14 mouse cellular contexts compared by ENCODE assay signal in the genomic region with DNA sequence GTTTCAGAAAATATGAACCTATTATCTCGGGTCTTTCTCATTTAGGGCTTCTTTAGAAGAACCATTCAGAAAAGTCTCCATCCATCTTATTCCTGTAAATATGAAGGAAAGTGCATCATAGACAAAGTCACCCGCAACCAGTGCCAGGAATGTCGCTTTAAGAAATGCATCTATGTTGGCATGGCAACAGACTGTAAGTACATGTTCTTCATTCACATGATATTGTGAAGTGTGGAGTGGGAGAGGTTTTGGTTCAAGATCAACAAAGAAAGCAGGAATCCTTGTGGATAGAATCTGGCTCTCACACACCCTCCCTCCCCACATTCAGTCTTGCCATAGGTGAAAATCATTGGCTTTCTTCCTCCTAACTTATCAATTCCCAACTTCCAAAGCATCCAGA.
"Had no signal": no experiment of that assay in that cellular context is flagged by ENCODE, and none has a peak within 500 bp of the region (broad histone marks: within the 10 kb centered on the region; RNA-seq: fewer than 3 reads in every experiment).

No protein-coding gene starts in this region.

- H3K4me2 ChIP-seq: intestine, embryonic 15.5 days; liver, embryonic 11.5 days; liver, embryonic 15.5 days; lung, embryonic 15.5 days; neural tube, embryonic 12.5 days had no signal

- H3K4me1 ChIP-seq: intestine, embryonic 15.5 days; limb, embryonic 10.5 days; liver, embryonic 15.5 days; lung, embryonic 15.5 days; neural tube, embryonic 12.5 days had no signal

- H3K27ac ChIP-seq: intestine, embryonic 15.5 days; layer of hippocampus, adult 2 months; limb, embryonic 10.5 days; liver, embryonic 15.5 days; lung, embryonic 15.5 days; neural tube, embryonic 12.5 days; stomach, postnatal 0 days had no signal

- ATAC-seq: intestine, embryonic 15.5 days had no signal

- H3K9ac ChIP-seq: intestine, embryonic 15.5 days; liver, embryonic 15.5 days; lung, embryonic 15.5 days; neural tube, embryonic 12.5 days had no signal

- H3K4me3 ChIP-seq: intestine, embryonic 15.5 days; layer of hippocampus, adult 2 months; limb, embryonic 10.5 days; liver, embryonic 15.5 days; lung, embryonic 15.5 days; neural tube, embryonic 12.5 days had no signal

- DNase-seq: kidney, adult 18-20 months; kidney, postnatal 10 days; kidney, postnatal 4 days; lung, postnatal 36 days; right cerebral cortex, postnatal 25 days; thymus, postnatal 4 days had no signal

- H3K27me3 ChIP-seq: intestine, embryonic 15.5 days; liver, embryonic 15.5 days; lung, embryonic 15.5 days; neural tube, embryonic 12.5 days had no signal

- H3K36me3 ChIP-seq: intestine, embryonic 15.5 days; limb, embryonic 10.5 days; liver, embryonic 15.5 days; lung, embryonic 15.5 days; neural tube, embryonic 12.5 days had no signal

- H3K9me3 ChIP-seq: intestine, embryonic 15.5 days; limb, embryonic 10.5 days; liver, embryonic 15.5 days; lung, embryonic 15.5 days; neural tube, embryonic 12.5 days had no signal
